Mouse (Mus musculus): ENCODE data around the gene Gm1113.

The Gm1113 gene

GRCm38 (mm10) chr9:35518169-35518568, at the start of gene Gm1113:
Gene Gm1113 (minus strand): TSS chr9:35518269.
- no peak for DNase-seq

GRCm38 (mm10) chr9:35564536-35565240, 46.6 kb upstream of the Gm1113 start:
- no peak for DNase-seq

- DNase-seq = no peak
Observed at GRCm38 (mm10) chr9:35561583-35561982, 43.5 kb upstream of the Gm1113 start.

- no peak for DNase-seq
Observed at GRCm38 (mm10) chr9:35561076-35561475, 43.0 kb upstream of the Gm1113 start.

GRCm38 (mm10) chr9:35559009-35559890, 41.2 kb upstream of the Gm1113 start:
- DNase-seq = peak; percentile 90

GRCm38 (mm10) chr9:35558257-35559008, 40.4 kb upstream of the Gm1113 start, which contains the start of the genes Ddx25 and Pus3:
Gene Ddx25 (minus strand): TSS chr9:35558528.
Gene Pus3 (plus strand): TSS chr9:35558595.
- DNase-seq = peak; percentile 79

- no peak for DNase-seq
Observed at GRCm38 (mm10) chr9:35556494-35557102, 38.5 kb upstream of the Gm1113 start.

GRCm38 (mm10) chr9:35548455-35548854, 30.4 kb upstream of the Gm1113 start:
- DNase-seq = no peak

GRCm38 (mm10) chr9:35546745-35547144, 28.7 kb upstream of the Gm1113 start:
- DNase-seq = no peak

GRCm38 (mm10) chr9:35545704-35546103, 27.6 kb upstream of the Gm1113 start:
- DNase-seq = no peak

GRCm38 (mm10) chr9:35544666-35545065, 26.6 kb upstream of the Gm1113 start:
- DNase-seq = no peak

GRCm38 (mm10) chr9:35543099-35543860, 25.2 kb upstream of the Gm1113 start:
- DNase-seq = no peak

GRCm38 (mm10) chr9:35541941-35542340, 23.9 kb upstream of the Gm1113 start:
- DNase-seq = no peak

GRCm38 (mm10) chr9:35541488-35541887, 23.4 kb upstream of the Gm1113 start:
- peak; percentile 63 for DNase-seq

- no peak for DNase-seq
Observed at GRCm38 (mm10) chr9:35541024-35541423, 23.0 kb upstream of the Gm1113 start.

GRCm38 (mm10) chr9:35539001-35539750, 21.1 kb upstream of the Gm1113 start:
- DNase-seq = no peak

- no peak for DNase-seq
Observed at GRCm38 (mm10) chr9:35535876-35536275, 17.8 kb upstream of the Gm1113 start.

- DNase-seq = peak; percentile 40
Observed at GRCm38 (mm10) chr9:35535110-35535509, 17.0 kb upstream of the Gm1113 start.

- no peak for DNase-seq
Observed at GRCm38 (mm10) chr9:35533266-35533665, 15.2 kb upstream of the Gm1113 start.

- no peak for DNase-seq
Observed at GRCm38 (mm10) chr9:35529796-35530195, 11.7 kb upstream of the Gm1113 start.

- DNase-seq = no peak
Observed at GRCm38 (mm10) chr9:35529141-35529540, 11.1 kb upstream of the Gm1113 start.
